Mouse (Mus musculus) spleen, adult 2 months (tissue): ENCODE results near the gene Plekha3.

Experiments used
- CTCF ChIP-seq: fragments of 200-500 bp; IDR thresholded peaks from 2 replicates; pipeline ENCODE4 v1.5.1; 2011; ENCODE audit warnings: mild to moderate bottlenecking, inconsistent platforms; ENCODE audit not compliant: insufficient read depth, insufficient read length, insufficient replicate concordance; ENCODE audit errors: extremely low read depth
- POLR2A ChIP-seq: fragments of 200-500 bp; IDR thresholded peaks from 2 replicates; pipeline ENCODE4 v1.6.1; 2011; ENCODE audit warnings: low read depth, low read length, inconsistent platforms

DNA sequence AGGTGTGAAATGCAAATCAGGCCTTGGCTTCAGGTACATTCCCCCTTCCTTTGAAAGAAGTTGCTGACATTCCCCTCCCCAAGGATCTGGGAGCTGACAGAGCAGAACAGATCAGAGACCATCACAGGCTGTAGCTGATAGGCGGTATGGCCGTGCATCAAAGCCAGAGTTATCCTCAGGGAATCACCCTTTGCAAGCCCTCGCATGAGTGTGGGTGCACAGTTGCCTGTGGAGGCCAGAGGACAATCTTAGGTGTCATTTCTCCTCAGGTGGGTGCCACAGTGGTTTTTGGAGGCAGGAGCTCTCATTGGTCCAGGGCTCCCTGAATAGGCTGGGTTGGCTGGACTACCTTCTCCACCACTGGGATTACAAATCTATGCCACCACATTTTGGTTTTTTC, 27.1 kb downstream of the Plekha3 start:
- TF ChIP-seq POLR2A (no peak), CTCF (no peak)
